Mouse (Mus musculus) kidney, postnatal 0 days (tissue): ENCODE results near the gene Ak4. TPM values are rescaled to one million over a fixed set of nuclear protein-coding genes. Genes with fewer than 3 reads are reported as not detected.

Source experiments
- ATAC-seq: fragments of 200-750 bp; cut with Nextera tagmentation; replicated peaks from 2 replicates; pipeline ENCODE4 v1.8.0; 2017; ENCODE audit warnings: low read depth, moderate number of reproducible peaks, moderate TSS enrichment, moderate library complexity; ENCODE audit not compliant: low FRiP score
- DNase-seq: peaks from one replicate; pipeline ENCODE4 v3.0.0-alpha.2; 2016; ENCODE audit warnings: low spot score
- H3K27ac ChIP-seq: fragments of 300-500 bp; sonication (generic); 2 replicates; pipeline ENCODE4 v1.5.1; 2014; ENCODE audit warnings: mild to moderate bottlenecking
- H3K27me3 ChIP-seq: fragments of 300-500 bp; sonication (generic); 2 replicates; pipeline ENCODE4 v1.6.1; 2014; ENCODE audit warnings: low read length, mixed read lengths; ENCODE audit not compliant: insufficient read depth
- H3K36me3 ChIP-seq: fragments of 300-500 bp; sonication (generic); 2 replicates; pipeline ENCODE4 v1.6.1; 2014; ENCODE audit warnings: low read length, mixed read lengths; ENCODE audit not compliant: insufficient read depth
- H3K4me1 ChIP-seq: fragments of 300-500 bp; sonication (generic); replicated peaks from 2 replicates; pipeline ENCODE4 v1.6.1; 2014; ENCODE audit warnings: antibody characterized with exemption, low read length, mixed read lengths; ENCODE audit not compliant: insufficient read depth
- H3K4me2 ChIP-seq: fragments of 300-500 bp; sonication (generic); 2 replicates; pipeline ENCODE4 v1.6.1; 2014; ENCODE audit warnings: mild to moderate bottlenecking, low read length, moderate library complexity, mixed read lengths
- H3K4me3 ChIP-seq: fragments of 300-500 bp; sonication (generic); replicated peaks from 2 replicates; pipeline ENCODE4 v1.5.1; 2014; ENCODE audit warnings: low read depth, low read length
- H3K9ac ChIP-seq: fragments of 300-500 bp; sonication (generic); 2 replicates; pipeline ENCODE4 v1.6.1; 2014; ENCODE audit warnings: low read depth, low read length
- H3K9me3 ChIP-seq: fragments of 300-500 bp; sonication (generic); replicated peaks from 2 replicates; pipeline ENCODE4 v1.6.1; 2016; ENCODE audit warnings: low read length, inconsistent platforms, mixed read lengths
- CTCF ChIP-seq: IDR thresholded peaks from 2 replicates; pipeline ENCODE4 v1.5.1; 2016; ENCODE audit warnings: antibody characterized with exemption, low read depth, mild to moderate bottlenecking, moderate library complexity
- WGBS: fragments of 180-500 bp; shearing (Covaris S2); extraction: QIAGEN DNeasy Blood & Tissue Kit; methylation state at CpG from one replicate; pipeline ENCODE4 v1.1.7; 2014; 5-methylcytosine and 5-hydroxymethylcytosine counted together
- polyA plus RNA-seq: library from polyadenylated mRNA; unstranded; fragments of >200 nt; fragmentation: Nextera tagmentation; extraction: Ambion mirVana; gene quantifications from 2 replicates; pipeline ENCODE4 v1.2.1, GENCODE M21; 2015

Gene Ak4
- polyA plus RNA-seq, 1 experiment from 2014 or later, result 17.1 TPM

DNA sequence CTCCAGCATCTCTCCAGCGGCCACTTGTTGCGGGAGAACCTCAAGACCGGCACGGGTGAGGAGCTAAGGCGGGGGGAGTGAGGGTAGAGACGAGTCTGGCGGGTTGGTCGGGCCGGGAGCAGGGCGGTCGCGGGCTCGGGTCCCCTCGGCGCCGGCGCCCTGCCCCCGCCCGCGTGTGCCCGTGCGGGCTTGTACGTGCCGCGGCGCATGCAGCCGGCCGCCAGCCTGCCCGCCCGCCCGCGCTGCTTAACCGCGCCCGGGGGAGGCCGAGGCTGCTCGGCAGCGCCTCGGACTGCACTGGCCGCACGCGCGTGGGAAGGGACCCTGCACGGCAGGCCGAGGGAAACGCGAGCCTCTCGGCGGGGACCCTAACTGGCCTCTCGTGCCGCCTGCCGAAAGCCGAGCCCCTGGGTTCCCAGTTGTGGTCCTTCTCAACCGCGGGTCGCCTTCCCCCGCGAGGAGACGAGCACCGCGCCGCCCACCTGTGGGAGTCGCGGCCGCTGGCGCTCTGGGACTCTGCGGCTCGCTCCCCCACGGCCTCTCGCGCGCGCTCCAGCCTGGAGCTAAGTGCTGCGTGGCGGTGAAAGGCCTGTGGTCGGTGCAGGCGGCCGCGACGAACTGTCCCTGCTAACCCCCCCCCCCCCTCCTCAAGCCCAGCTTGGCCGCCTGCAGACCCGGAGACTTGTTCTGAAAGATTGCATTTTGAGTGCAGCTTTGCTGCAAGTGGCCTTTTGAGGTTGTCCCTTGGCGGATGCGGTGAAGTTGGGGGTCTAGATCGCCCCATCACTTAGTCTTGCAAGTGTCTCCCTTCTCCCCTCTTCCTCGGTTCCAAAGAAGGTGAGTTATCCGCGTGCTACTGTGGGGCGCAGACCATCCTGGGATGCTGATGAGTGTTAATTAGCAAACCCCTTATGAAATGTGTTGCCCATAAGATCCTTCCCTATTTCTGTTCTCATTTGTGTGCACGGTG, 1.1 kb downstream of the Ak4 start:
- Histone ChIP-seq H3K27ac (peak overlapping the region; percentile 50; the same call in 1 of the 2 replicates), H3K9ac (peak overlapping the region; percentile 69), H3K4me1 (no peaks in the 10 kb centered on the region), H3K36me3 (no peaks in the 10 kb centered on the region), H3K4me3 (peak overlapping the region; percentile 69), H3K27me3 (no peaks in the 10 kb centered on the region), H3K4me2 (peak overlapping the region; percentile 100), H3K9me3 (no peaks in the 10 kb centered on the region)
- no peak for DNase-seq
- no peak for TF ChIP-seq CTCF
- WGBS, result 1% methylated on average over 83 of the region's 90 CpGs
- ATAC-seq, result peak; percentile 62

DNA sequence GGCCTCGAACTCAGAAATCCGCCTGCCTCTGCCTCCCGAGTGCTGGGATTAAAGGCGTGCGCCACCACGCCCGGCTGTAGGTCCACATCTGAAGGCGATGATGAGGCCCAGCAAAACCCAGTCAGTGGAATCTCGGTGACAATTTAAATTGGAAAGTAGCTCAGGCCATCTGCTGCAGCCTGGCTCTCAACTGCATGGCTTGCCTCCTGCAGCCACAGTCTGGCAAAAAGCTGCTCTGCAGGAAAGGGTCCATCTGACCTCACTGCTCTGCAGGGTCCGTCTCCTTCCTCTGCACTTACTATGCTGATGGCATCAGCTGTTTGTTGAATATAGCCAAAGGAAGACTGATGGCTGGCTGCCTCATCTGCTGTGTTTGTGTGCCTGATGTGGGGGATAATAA, 3.9 kb downstream of the Ak4 start:
- DNase-seq (no peak), ATAC-seq (no peak)
- Histone ChIP-seq H3K4me1 (no peaks in the 10 kb centered on the region), H3K36me3 (no peaks in the 10 kb centered on the region), H3K4me2 (no peak overlapping the region), H3K27ac (no peak overlapping the region), H3K9me3 (no peaks in the 10 kb centered on the region), H3K4me3 (no peak overlapping the region), H3K9ac (no peak overlapping the region), H3K27me3 (no peaks in the 10 kb centered on the region)
- no peak for TF ChIP-seq CTCF
- 93% methylated on average over 10 of the region's 10 CpGs for WGBS

DNA sequence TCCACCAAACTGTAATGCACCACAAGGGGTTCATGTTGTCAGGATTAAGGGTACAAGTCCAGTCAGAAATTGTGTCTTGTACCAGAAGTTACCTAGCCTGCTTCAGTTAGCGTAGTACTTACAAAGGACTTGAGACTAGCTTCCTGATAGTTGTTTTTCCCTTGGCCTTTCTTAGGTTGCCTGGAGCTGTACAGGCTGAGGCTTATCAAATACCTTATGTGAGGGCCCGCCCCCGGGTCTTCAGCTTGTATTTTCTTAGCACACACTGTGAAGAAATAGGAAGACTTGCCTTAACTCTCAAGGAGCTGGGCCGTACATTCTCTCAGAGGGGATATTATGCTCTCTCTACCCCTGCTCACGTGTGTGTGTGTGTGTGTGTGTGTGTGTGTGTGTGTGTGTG, 4.5 kb downstream of the Ak4 start:
- Histone ChIP-seq H3K9ac (no peak overlapping the region), H3K36me3 (no peaks in the 10 kb centered on the region), H3K4me1 (no peaks in the 10 kb centered on the region), H3K4me2 (no peak overlapping the region), H3K4me3 (no peak overlapping the region), H3K27me3 (no peaks in the 10 kb centered on the region), H3K9me3 (no peaks in the 10 kb centered on the region), H3K27ac (no peak overlapping the region)
- WGBS, result 76% methylated on average over 5 of the region's 5 CpGs
- ATAC-seq (no peak), DNase-seq (no peak)
- no peak for TF ChIP-seq CTCF

DNA sequence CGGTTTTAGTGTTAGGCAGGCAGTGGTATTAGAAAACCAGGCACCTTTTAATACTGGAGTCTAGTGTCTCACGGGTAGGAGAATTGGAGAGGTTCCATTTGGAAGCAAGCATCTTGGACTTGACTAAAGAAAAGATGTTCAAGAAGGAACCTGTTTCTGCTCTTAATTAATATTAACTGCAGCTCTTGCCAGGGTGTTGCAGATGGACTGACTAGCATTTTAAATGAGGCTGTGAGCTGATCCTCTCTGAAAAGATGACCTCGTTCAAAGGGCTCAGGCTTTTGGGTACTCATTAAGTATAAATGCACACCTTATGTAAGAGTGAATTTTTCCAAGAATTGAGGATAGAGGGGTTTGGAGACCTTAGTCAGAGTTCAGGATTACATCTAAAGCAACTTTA, 5.4 kb downstream of the Ak4 start:
- no peak for DNase-seq
- no peak for ATAC-seq
- no peak overlapping the region for H3K27ac ChIP-seq
- 85% methylated on average over 3 of the region's 3 CpGs for WGBS
- H3K9me3 ChIP-seq, result no peaks in the 10 kb centered on the region
- no peak overlapping the region for H3K4me2 ChIP-seq
- H3K4me3 ChIP-seq, result no peak overlapping the region
- no peaks in the 10 kb centered on the region for H3K36me3 ChIP-seq
- H3K9ac ChIP-seq, result no peak overlapping the region
- no peaks in the 10 kb centered on the region for H3K4me1 ChIP-seq
- TF ChIP-seq CTCF, result no peak
- H3K27me3 ChIP-seq, result no peaks in the 10 kb centered on the region

DNA sequence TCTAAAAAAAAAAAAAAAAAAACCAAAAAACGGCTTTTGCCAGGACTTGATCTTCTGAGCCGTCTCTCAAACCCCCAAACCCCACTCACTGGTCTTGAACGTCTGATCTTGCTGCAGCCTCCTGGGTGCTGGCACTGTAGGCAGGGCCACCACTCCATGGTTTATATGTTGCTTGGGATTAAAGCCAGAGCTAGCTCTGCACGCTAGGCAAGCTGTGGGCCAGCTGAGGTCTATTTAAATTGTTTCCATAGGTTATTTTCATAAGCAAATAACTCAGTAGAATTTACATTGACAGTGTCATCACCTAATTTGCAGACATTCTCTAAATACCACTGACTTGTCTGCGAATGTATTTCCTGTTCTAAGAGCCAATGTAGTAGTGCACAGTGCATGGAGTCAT, 6.0 kb downstream of the Ak4 start:
- Histone ChIP-seq H3K9ac (no peak overlapping the region), H3K4me3 (no peak overlapping the region), H3K27me3 (no peaks in the 10 kb centered on the region), H3K4me2 (no peak overlapping the region), H3K27ac (no peak overlapping the region), H3K36me3 (no peaks in the 10 kb centered on the region), H3K9me3 (no peaks in the 10 kb centered on the region), H3K4me1 (no peaks in the 10 kb centered on the region)
- no peak for TF ChIP-seq CTCF
- DNase-seq, result no peak
- 66% methylated on average over 5 of the region's 5 CpGs for WGBS
- ATAC-seq, result no peak

DNA sequence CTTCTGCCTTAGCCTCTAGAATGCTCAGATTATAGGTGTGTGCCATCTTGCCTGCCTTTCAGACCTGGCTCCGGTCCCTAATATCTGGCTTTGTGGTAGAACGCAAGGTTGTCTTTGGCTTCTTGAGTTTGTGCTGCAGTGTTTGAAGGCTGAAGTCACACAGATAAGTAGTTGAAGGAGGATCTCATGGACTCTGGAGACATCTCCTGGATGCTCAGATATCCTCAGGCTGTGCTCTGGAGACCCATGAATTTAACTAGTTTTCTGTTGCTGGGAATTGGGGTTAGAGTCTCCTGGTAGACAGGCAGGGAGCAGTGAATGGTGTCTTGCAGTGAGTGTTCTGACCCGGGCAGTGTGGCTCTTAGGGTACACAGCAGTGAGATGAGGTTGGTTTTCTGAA, 6.6 kb downstream of the Ak4 start:
- Histone ChIP-seq H3K36me3 (no peaks in the 10 kb centered on the region), H3K27me3 (no peaks in the 10 kb centered on the region), H3K4me2 (no peak overlapping the region), H3K4me1 (no peaks in the 10 kb centered on the region), H3K27ac (no peak overlapping the region), H3K9ac (no peak overlapping the region), H3K9me3 (no peaks in the 10 kb centered on the region), H3K4me3 (no peak overlapping the region)
- TF ChIP-seq CTCF, result peak; percentile 35; the same call in 1 of the 2 replicates
- DNase-seq, result no peak
- WGBS, result 87% methylated on average over 3 of the region's 3 CpGs
- ATAC-seq, result no peak
